Mouse (Mus musculus): ENCODE measurements around the gene Bax.

DNA sequence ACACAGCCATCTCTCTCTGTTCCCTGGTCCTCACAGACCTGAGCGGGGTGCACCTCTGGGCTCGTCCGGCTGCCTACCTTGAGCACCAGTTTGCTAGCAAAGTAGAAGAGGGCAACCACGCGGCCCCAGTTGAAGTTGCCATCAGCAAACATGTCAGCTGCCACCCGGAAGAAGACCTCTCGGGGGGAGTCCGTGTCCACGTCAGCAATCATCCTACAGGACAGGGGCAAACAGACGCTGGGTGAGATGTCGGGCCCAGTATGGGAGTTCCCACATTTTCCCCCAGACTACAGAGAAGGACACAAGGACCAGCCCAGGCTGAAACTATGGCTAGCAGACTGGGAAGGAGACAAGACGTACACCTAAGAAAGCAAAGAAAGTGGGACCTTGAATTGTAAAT is 1.6 kb downstream of the Bax start:
- TF ChIP-seq GATA1 (IDR thresholded peaks at IDR 0.05; ENCODE audit: low read length): no peak
- no peak for TF ChIP-seq TAL1 (IDR thresholded peaks at IDR 0.05; ENCODE audit: low read length)
